Mouse (Mus musculus) heart, adult 2 months (tissue): ENCODE data around the gene Map4k4. TPM values are rescaled to one million over a fixed set of nuclear protein-coding genes. Genes with fewer than 3 reads are reported as not detected.

ENCODE experiments used
- DNase-seq, 2 experiments: peaks; one replicate each; pipeline ENCODE4 v3.0.0; 2021
- H3K27ac ChIP-seq: fragments of 200-600 bp; 2 replicates; pipeline ENCODE4 v1.8.1; 2022
- H3K27me3 ChIP-seq: fragments of 200-500 bp; 2 replicates; pipeline ENCODE4 v1.6.1; 2012; ENCODE audit warnings: mild to moderate bottlenecking, low read length, inconsistent platforms, mixed read lengths; ENCODE audit not compliant: control insufficient read depth, insufficient read depth
- H3K36me3 ChIP-seq: fragments of 200-500 bp; 2 replicates; pipeline ENCODE4 v1.6.1; 2012; ENCODE audit warnings: low read length, inconsistent platforms; ENCODE audit not compliant: control insufficient read depth, insufficient read depth
- H3K4me1 ChIP-seq: fragments of 200-500 bp; 2 replicates; pipeline ENCODE4 v1.6.1; 2011; ENCODE audit warnings: low read length; ENCODE audit not compliant: control insufficient read depth, insufficient read depth
- H3K4me3 ChIP-seq: fragments of 200-600 bp; 2 replicates; pipeline ENCODE4 v1.8.1; 2022
- H3K79me2 ChIP-seq: fragments of 200-500 bp; replicated peaks from 2 replicates; pipeline ENCODE4 v1.6.1; 2012; ENCODE audit warnings: mild to moderate bottlenecking, inconsistent platforms, low read length, moderate library complexity, mixed read lengths; ENCODE audit not compliant: control insufficient read depth, insufficient read depth
- H3K9ac ChIP-seq: fragments of 200-500 bp; 2 replicates; pipeline ENCODE4 v1.6.1; 2012; ENCODE audit warnings: low read depth, mild to moderate bottlenecking, control low read depth, inconsistent platforms, low read length, mixed read lengths
- CTCF ChIP-seq: fragments of 200-600 bp; IDR thresholded peaks from 2 replicates; pipeline ENCODE4 v1.8.1; 2022; ENCODE audit warnings: antibody characterized with exemption, mild to moderate bottlenecking, moderate library complexity
- EP300 ChIP-seq: fragments of 200-500 bp; IDR thresholded peaks from 2 replicates; pipeline ENCODE4 v1.6.1; 2011; ENCODE audit warnings: low read depth, low read length, control low read depth; ENCODE audit not compliant: insufficient read depth
- POLR2A ChIP-seq: fragments of 200-500 bp; IDR thresholded peaks from 2 replicates; pipeline ENCODE4 v1.6.1; 2011; ENCODE audit warnings: mild to moderate bottlenecking, low read depth, low read length, control low read depth; ENCODE audit not compliant: insufficient read depth
- WGBS: fragments of 180-500 bp; shearing (Covaris S2); methylation state at CpG from one replicate; pipeline ENCODE4 v1.1.7; 2018; 5-methylcytosine and 5-hydroxymethylcytosine counted together
- intact Hi-C: fragments of 180-260 bp; cut with DNase I; formaldehyde crosslinking; loops from one replicate; pipeline ENCODE4 v1.15.1; 2025
- polyA plus RNA-seq: library from polyadenylated mRNA; depleted of rRNA; stranded (reverse); fragments of >200 nt; gene quantifications from 2 replicates; pipeline ENCODE4 v1.2.3, GENCODE M21; 2012
- total RNA-seq, 2 experiments: library from RNA; stranded (reverse); gene quantifications; 2 replicates each; pipeline ENCODE4 v1.2.3; 2021

Gene Map4k4
- total and polyA plus RNA-seq, 3 experiments, result 85.2 to 134 (median 129) TPM

DNA sequence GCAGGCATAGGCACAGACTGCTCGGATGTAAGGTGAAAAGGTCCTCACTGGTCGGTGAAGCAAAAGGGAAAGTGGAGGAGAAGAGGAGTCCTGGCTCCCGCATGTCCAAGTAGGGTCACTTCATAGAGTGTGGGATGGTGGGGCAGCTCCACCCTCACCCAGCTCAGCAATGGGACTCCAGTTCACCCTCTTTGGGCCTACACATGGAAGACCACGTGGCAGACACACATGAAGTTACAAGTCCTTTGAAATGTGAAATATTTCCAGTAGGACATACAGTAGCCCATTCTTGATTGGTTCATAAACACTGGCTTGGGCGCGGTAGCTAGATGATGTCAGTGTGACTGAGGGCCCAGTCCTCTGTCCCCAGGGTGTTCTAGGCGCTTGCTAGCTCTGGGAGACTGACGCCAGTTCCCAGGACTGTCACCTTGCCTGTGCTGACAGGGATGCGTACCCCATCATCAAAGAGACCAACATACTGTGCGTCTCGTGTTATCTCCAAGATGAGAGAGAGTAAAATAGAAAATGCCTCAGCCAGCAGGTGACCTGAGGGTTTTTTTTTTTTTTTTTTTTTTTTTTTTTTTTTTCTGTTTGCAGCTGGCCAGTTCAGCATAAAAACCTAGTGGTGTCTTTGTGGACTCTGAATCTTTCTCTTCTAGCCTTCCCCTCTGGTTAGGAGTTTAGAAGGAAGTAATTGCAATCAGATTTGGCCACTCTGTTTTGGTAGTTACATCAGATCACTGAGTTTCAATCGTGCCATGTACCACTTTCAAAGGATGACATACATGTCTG lies 127.7 kb downstream of the Map4k4 start:
- no peak for DNase-seq
- WGBS, result 68% methylated on average over 12 of the region's 12 CpGs
- TF ChIP-seq POLR2A (no peak), EP300 (no peak), CTCF (no peak)

GRCm38 (mm10) chr1:40029597-40029996 lies 128.9 kb downstream of the Map4k4 start:
- Histone ChIP-seq H3K27me3 (no peaks in the 10 kb centered on the region), H3K36me3 (no peaks in the 10 kb centered on the region), H3K27ac (no peak overlapping the region), H3K9ac (no peak overlapping the region), H3K79me2 (no peaks in the 10 kb centered on the region), H3K4me3 (no peak overlapping the region), H3K4me1 (no peaks in the 10 kb centered on the region)
- DNase-seq, result no peak
- intact Hi-C loops, result no loop called here
- WGBS, result 95% methylated on average over 5 of the region's 5 CpGs
- no peak for TF ChIP-seq POLR2A
- no peak for TF ChIP-seq CTCF
- TF ChIP-seq EP300, result no peak

More for the DNA sequence above, 127.7 kb downstream of the Map4k4 start:
- intact Hi-C loops, result no loop called here
- Histone ChIP-seq H3K36me3 (no peaks in the 10 kb centered on the region), H3K4me3 (no peak overlapping the region), H3K27me3 (no peaks in the 10 kb centered on the region), H3K4me1 (no peaks in the 10 kb centered on the region), H3K79me2 (no peaks in the 10 kb centered on the region), H3K27ac (no peak overlapping the region), H3K9ac (no peak overlapping the region)

DNA sequence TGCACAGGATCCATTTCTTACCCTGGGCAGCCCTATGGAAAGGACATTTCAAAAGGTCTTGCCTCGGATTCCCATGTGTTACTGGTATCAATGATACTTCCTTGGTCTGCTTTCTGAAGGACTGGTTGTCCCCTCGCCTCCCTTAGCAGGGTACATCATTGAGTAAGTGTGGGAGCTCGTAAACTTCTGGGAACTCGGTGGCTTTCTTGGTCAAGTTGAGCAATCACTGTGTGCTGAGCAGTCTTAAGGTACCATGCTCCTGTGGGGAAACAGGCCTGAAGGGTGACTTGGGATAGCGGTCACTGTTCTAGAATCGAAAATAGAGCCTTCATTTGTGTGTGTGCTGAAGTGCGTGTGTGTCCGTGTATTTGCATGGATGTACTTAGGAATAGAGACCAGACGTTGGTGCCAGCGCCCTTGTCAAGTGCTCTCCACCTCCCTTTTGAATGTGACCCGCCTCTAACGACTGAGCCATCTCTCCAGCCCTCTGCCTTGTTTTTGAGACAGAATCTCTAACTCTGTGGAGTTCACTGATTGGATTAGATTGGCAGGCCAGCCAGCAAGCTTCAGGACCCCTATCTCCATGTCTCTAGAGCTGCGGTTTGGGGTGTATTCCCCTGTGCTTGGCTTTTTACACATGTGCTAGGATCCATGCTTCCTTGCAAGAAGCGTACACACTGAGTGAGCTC lies 129.7 kb downstream of the Map4k4 start:
- no peak for DNase-seq
- H3K36me3 ChIP-seq, result no peaks in the 10 kb centered on the region
- no peak overlapping the region for H3K27ac ChIP-seq
- no peaks in the 10 kb centered on the region for H3K27me3 ChIP-seq
- no peak overlapping the region for H3K4me3 ChIP-seq
- intact Hi-C loops, result no loop called here
- no peaks in the 10 kb centered on the region for H3K79me2 ChIP-seq
- TF ChIP-seq CTCF (no peak), POLR2A (no peak), EP300 (no peak)
- no peaks in the 10 kb centered on the region for H3K4me1 ChIP-seq
- WGBS, result 79% methylated on average over 14 of the region's 14 CpGs
- H3K9ac ChIP-seq, result no peak overlapping the region

- Histone ChIP-seq H3K4me3 (no peak overlapping the region), H3K4me1 (no peaks in the 10 kb centered on the region), H3K27ac (no peak overlapping the region), H3K79me2 (no peaks in the 10 kb centered on the region), H3K9ac (no peak overlapping the region), H3K36me3 (no peaks in the 10 kb centered on the region), H3K27me3 (no peaks in the 10 kb centered on the region)
- 91% methylated on average over 8 of the region's 8 CpGs for WGBS
- intact Hi-C loops, result no loop called here
- no peak for TF ChIP-seq CTCF
- no peak for TF ChIP-seq POLR2A
- no peak for TF ChIP-seq EP300
- DNase-seq, result no peak
These were observed 130.3 kb downstream of the Map4k4 start for GRCm38 (mm10) chr1:40030976-40031356.

DNA sequence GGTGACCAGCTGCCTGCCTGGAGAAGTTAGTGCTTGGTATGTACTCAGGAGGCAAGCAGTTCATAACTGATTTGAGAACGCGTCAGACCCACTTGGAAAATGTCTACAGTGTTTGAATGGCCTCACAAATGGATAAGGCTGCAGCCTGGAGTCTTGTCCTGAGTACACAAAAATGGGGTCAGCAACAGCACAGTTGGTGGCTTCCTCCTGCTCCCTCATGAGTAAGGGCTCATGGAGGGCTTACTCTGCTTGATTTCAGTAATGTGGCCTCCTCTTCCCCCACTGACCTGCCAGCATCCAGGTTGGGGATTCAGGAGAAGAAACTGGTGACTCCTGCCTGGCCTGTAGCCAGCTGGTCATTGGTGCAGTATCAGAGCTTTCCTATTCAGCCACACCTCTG lies 130.9 kb downstream of the Map4k4 start:
- Histone ChIP-seq H3K27me3 (no peaks in the 10 kb centered on the region), H3K79me2 (no peaks in the 10 kb centered on the region), H3K4me3 (no peak overlapping the region), H3K27ac (no peak overlapping the region), H3K36me3 (no peaks in the 10 kb centered on the region), H3K4me1 (no peaks in the 10 kb centered on the region), H3K9ac (no peak overlapping the region)
- 71% methylated on average over 2 of the region's 2 CpGs for WGBS
- intact Hi-C loops, result no loop called here
- TF ChIP-seq CTCF (no peak), EP300 (no peak), POLR2A (no peak)
- DNase-seq, result no peak

DNA sequence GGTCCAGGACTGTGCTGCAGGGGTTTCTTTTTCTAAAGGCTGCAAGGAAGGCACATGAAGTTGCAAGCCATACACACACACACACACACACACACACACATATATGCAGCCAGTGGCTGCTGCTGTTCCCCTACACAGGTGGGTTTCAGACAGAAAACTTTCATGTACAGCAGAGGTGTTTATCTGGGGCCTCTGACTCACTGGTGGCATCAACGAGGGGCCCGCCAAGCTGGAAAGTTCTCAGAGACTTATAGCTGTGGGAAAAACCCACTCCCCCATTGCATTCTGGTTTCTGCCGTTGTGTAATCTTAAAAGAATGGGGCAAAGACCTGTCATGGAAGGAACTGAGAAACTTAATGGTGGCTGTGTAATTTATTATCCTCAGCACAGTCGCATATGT lies 132.6 kb downstream of the Map4k4 start:
- Histone ChIP-seq H3K4me1 (no peaks in the 10 kb centered on the region), H3K79me2 (no peaks in the 10 kb centered on the region), H3K4me3 (no peak overlapping the region), H3K27ac (peak overlapping the region; percentile 30; the same call in 1 of the 2 replicates), H3K9ac (no peak overlapping the region), H3K36me3 (no peaks in the 10 kb centered on the region), H3K27me3 (no peaks in the 10 kb centered on the region)
- TF ChIP-seq POLR2A, result no peak
- no peak for TF ChIP-seq CTCF
- no peak for TF ChIP-seq EP300
- DNase-seq, result no peak
- 61% methylated on average over 4 of the region's 4 CpGs for WGBS
- intact Hi-C loops, result no loop called here
